Mouse (Mus musculus) midbrain, embryonic 15.5 days (tissue): ENCODE measurements at regions not wholly inside any gene's neighbourhood (a gene's known extent, or its start where the extent isn't known, plus 50 kb on each side); places are given as distances from the start of the nearest gene placed in this dataset.

ENCODE experiments used
- ATAC-seq: fragments of 200-750 bp; cut with Nextera tagmentation; replicated peaks from 2 replicates; pipeline ENCODE4 v1.8.0; 2017; ENCODE audit warnings: moderate TSS enrichment
- H3K27ac ChIP-seq: fragments of 300-500 bp; sonication (generic); 2 replicates; pipeline ENCODE4 v1.5.1; 2015; ENCODE audit warnings: mild to moderate bottlenecking, inconsistent platforms
- H3K27me3 ChIP-seq: fragments of 300-500 bp; sonication (generic); replicated peaks from 2 replicates; pipeline ENCODE4 v1.6.1; 2015; ENCODE audit warnings: inconsistent platforms
- H3K36me3 ChIP-seq: fragments of 300-500 bp; sonication (generic); replicated peaks from 2 replicates; pipeline ENCODE4 v1.6.1; 2015; ENCODE audit warnings: inconsistent platforms
- H3K4me1 ChIP-seq: fragments of 300-500 bp; sonication (generic); 2 replicates; pipeline ENCODE4 v1.6.1; 2015; ENCODE audit warnings: inconsistent platforms
- H3K4me2 ChIP-seq: fragments of 300-500 bp; sonication (generic); 2 replicates; pipeline ENCODE4 v1.6.1; 2015; ENCODE audit warnings: inconsistent platforms, mild to moderate bottlenecking, moderate library complexity
- H3K4me3 ChIP-seq: fragments of 300-500 bp; sonication (generic); 2 replicates; pipeline ENCODE4 v1.5.1; 2015; ENCODE audit warnings: mild to moderate bottlenecking, inconsistent platforms
- H3K9ac ChIP-seq: fragments of 300-500 bp; sonication (generic); 2 replicates; pipeline ENCODE4 v1.6.1; 2015; ENCODE audit warnings: mild to moderate bottlenecking, inconsistent platforms
- H3K9me3 ChIP-seq: fragments of 300-500 bp; sonication (generic); 2 replicates; pipeline ENCODE4 v1.6.1; 2016; ENCODE audit warnings: inconsistent platforms
- WGBS: fragments of 180-500 bp; shearing (Covaris S2); methylation state at CpG from one replicate; pipeline ENCODE4 v1.1.7; 2015; ENCODE audit warnings: mixed read lengths; 5-methylcytosine and 5-hydroxymethylcytosine counted together

DNA sequence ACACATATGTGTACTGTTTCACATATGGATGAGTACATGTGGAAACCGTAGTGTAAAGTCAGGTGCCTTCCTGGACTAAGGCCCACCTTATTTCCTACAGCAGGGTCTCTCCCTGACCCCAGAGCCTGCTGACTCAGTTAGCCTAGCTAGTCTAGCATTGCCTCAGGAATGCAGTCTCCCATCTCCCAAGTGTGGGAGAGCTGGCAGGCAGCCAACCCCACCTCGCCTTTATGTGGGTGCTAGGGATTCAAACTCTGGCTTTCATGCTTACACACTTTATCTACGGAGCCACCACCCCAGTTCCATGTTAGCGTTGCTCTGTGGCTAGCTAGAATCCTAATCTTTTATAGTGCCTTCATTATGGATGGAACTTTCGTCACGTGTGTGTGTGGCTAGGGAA is 293.3 kb upstream of the Gm765 start:
- WGBS, result 89% methylated on average over 6 of the region's 6 CpGs
- Histone ChIP-seq H3K4me2 (no peak overlapping the region), H3K4me3 (no peak overlapping the region), H3K9ac (no peak overlapping the region), H3K27ac (no peak overlapping the region), H3K27me3 (no peaks in the 10 kb centered on the region), H3K4me1 (0 out of 2 replicates have a peak, but pooled peaks cover 5% of the 10 kb centered on the region), H3K36me3 (no peaks in the 10 kb centered on the region), H3K9me3 (no peaks in the 10 kb centered on the region)
- no peak for ATAC-seq

GRCm38 (mm10) chr6:98632278-98633063 is 289.9 kb upstream of the Gm765 start:
- Histone ChIP-seq H3K4me3 (no peak overlapping the region), H3K27me3 (no peaks in the 10 kb centered on the region), H3K4me1 (0 out of 2 replicates have a peak, but pooled peaks cover 5% of the 10 kb centered on the region), H3K9ac (no peak overlapping the region), H3K9me3 (no peaks in the 10 kb centered on the region), H3K27ac (no peak overlapping the region), H3K36me3 (no peaks in the 10 kb centered on the region), H3K4me2 (peak overlapping the region; percentile 34)
- ATAC-seq, result 0 out of 2 replicates have a peak, but pooled peaks have one; percentile 33
- WGBS, result 38% methylated on average over 18 of the region's 18 CpGs

- 68% methylated on average over 8 of the region's 8 CpGs for WGBS
- H3K27ac ChIP-seq, result no peak overlapping the region
- H3K27me3 ChIP-seq, result no peaks in the 10 kb centered on the region
Measured at GRCm38 (mm10) chr6:98631269-98631668, 288.7 kb upstream of the Gm765 start.

GRCm38 (mm10) chr6:98629646-98630045 is 287.1 kb upstream of the Gm765 start:
- Histone ChIP-seq H3K27me3 (no peaks in the 10 kb centered on the region), H3K4me1 (0 out of 2 replicates have a peak, but pooled peaks cover 5% of the 10 kb centered on the region), H3K4me3 (no peak overlapping the region), H3K4me2 (no peak overlapping the region), H3K27ac (no peak overlapping the region), H3K9ac (no peak overlapping the region), H3K9me3 (no peaks in the 10 kb centered on the region), H3K36me3 (no peaks in the 10 kb centered on the region)
- 77% methylated on average over 4 of the region's 4 CpGs for WGBS
- no peak for ATAC-seq

More at GRCm38 (mm10) chr6:98631269-98631668, 288.7 kb upstream of the Gm765 start:
- no peak overlapping the region for H3K9ac ChIP-seq
- H3K4me1 ChIP-seq, result 0 out of 2 replicates have a peak, but pooled peaks cover 5% of the 10 kb centered on the region
- H3K4me3 ChIP-seq, result no peak overlapping the region
- no peaks in the 10 kb centered on the region for H3K36me3 ChIP-seq
- no peak for ATAC-seq
- no peak overlapping the region for H3K4me2 ChIP-seq
- no peaks in the 10 kb centered on the region for H3K9me3 ChIP-seq

- no peaks in the 10 kb centered on the region for H3K36me3 ChIP-seq
- no peak overlapping the region for H3K27ac ChIP-seq
- H3K9me3 ChIP-seq, result no peaks in the 10 kb centered on the region
- no peak overlapping the region for H3K4me3 ChIP-seq
- no peak for ATAC-seq
- WGBS, result 75% methylated on average over 10 of the region's 10 CpGs
- H3K27me3 ChIP-seq, result no peaks in the 10 kb centered on the region
- no peak overlapping the region for H3K4me2 ChIP-seq
- 0 out of 2 replicates have a peak, but pooled peaks cover 2% of the 10 kb centered on the region for H3K4me1 ChIP-seq
- no peak overlapping the region for H3K9ac ChIP-seq
Measured at GRCm38 (mm10) chr6:98626435-98626834, 283.9 kb upstream of the Gm765 start.

GRCm38 (mm10) chr6:98620886-98621285 is 278.3 kb upstream of the Gm765 start:
- no peak for ATAC-seq
- Histone ChIP-seq H3K27ac (no peak overlapping the region), H3K9me3 (no peaks in the 10 kb centered on the region), H3K4me3 (no peak overlapping the region), H3K27me3 (no peaks in the 10 kb centered on the region), H3K9ac (no peak overlapping the region), H3K4me1 (no peaks in the 10 kb centered on the region), H3K4me2 (no peak overlapping the region), H3K36me3 (no peaks in the 10 kb centered on the region)
- 90% methylated on average over 3 of the region's 3 CpGs for WGBS

- no peaks in the 10 kb centered on the region for H3K27me3 ChIP-seq
- no peaks in the 10 kb centered on the region for H3K36me3 ChIP-seq
- no peak overlapping the region for H3K4me2 ChIP-seq
- no peaks in the 10 kb centered on the region for H3K9me3 ChIP-seq
- ATAC-seq, result no peak
- H3K27ac ChIP-seq, result no peak overlapping the region
- no peak overlapping the region for H3K9ac ChIP-seq
- WGBS, result 85% methylated on average over 10 of the region's 10 CpGs
- H3K4me1 ChIP-seq, result no peaks in the 10 kb centered on the region
- H3K4me3 ChIP-seq, result no peak overlapping the region
Measured at GRCm38 (mm10) chr6:98613030-98613429, 270.5 kb upstream of the Gm765 start.

- no peak overlapping the region for H3K27ac ChIP-seq
- H3K9ac ChIP-seq, result no peak overlapping the region
- WGBS, result 71% methylated on average over 1 of the region's 1 CpGs
- H3K27me3 ChIP-seq, result no peaks in the 10 kb centered on the region
- H3K9me3 ChIP-seq, result no peaks in the 10 kb centered on the region
- no peaks in the 10 kb centered on the region for H3K36me3 ChIP-seq
- H3K4me2 ChIP-seq, result no peak overlapping the region
- H3K4me1 ChIP-seq, result no peaks in the 10 kb centered on the region
- no peak for ATAC-seq
- H3K4me3 ChIP-seq, result no peak overlapping the region
Measured at GRCm38 (mm10) chr6:98609133-98609532, 266.6 kb upstream of the Gm765 start.

DNA sequence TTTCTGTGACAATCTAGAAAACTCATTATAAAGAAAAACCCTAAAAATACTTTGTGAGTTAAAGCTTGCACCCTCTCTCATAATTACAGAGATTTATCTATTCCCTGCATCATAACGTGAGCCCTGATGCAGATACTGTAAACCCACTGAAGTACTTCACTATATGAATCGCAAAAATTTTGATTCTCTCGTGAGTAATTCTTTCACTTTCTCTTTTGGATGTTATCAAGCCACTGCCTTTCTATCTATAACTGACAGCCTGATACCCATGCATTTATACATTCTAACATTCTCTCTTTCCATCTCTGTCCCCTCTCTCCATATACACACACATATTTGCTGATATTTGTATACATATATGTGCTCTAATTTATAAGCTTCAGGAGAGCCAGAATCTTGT is 264.1 kb upstream of the Gm765 start:
- no peak overlapping the region for H3K4me3 ChIP-seq
- no peaks in the 10 kb centered on the region for H3K9me3 ChIP-seq
- WGBS, result 92% methylated on average over 3 of the region's 3 CpGs
- no peak for ATAC-seq
- no peaks in the 10 kb centered on the region for H3K27me3 ChIP-seq
- H3K27ac ChIP-seq, result no peak overlapping the region
- H3K9ac ChIP-seq, result no peak overlapping the region
- H3K36me3 ChIP-seq, result no peaks in the 10 kb centered on the region
- H3K4me1 ChIP-seq, result no peaks in the 10 kb centered on the region
- H3K4me2 ChIP-seq, result no peak overlapping the region

- no peaks in the 10 kb centered on the region for H3K9me3 ChIP-seq
- H3K27me3 ChIP-seq, result no peaks in the 10 kb centered on the region
- H3K4me1 ChIP-seq, result no peaks in the 10 kb centered on the region
- 90% methylated on average over 6 of the region's 6 CpGs for WGBS
- no peak overlapping the region for H3K4me3 ChIP-seq
- ATAC-seq, result no peak
- H3K4me2 ChIP-seq, result no peak overlapping the region
- H3K27ac ChIP-seq, result no peak overlapping the region
- no peak overlapping the region for H3K9ac ChIP-seq
- no peaks in the 10 kb centered on the region for H3K36me3 ChIP-seq
Measured at GRCm38 (mm10) chr6:98597612-98598011, 255.1 kb upstream of the Gm765 start.

DNA sequence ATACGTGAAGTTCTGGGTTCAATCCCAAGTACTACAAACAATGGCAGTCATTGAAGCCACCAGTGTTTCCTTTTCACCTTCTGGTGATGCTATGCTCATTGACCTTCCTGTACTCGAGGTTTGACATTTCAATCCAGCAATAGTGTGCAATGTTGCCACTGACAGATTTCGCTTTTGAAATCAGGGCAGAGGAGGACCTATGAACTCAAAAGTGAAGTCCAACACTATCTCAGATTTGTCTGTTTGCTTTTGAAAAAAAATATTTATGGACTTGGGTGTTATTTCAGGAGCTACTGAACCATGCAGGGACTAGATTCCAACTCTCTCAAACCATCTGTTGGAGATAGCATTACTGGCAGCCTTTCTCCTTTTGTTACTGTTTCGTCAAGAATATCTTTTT is 248.4 kb upstream of the Gm765 start:
- 86% methylated on average over 4 of the region's 4 CpGs for WGBS
- Histone ChIP-seq H3K9ac (no peak overlapping the region), H3K27me3 (no peaks in the 10 kb centered on the region), H3K9me3 (no peaks in the 10 kb centered on the region), H3K4me3 (no peak overlapping the region), H3K4me1 (no peaks in the 10 kb centered on the region), H3K36me3 (no peaks in the 10 kb centered on the region), H3K4me2 (no peak overlapping the region), H3K27ac (no peak overlapping the region)
- no peak for ATAC-seq

GRCm38 (mm10) chr6:98588979-98589378 is 246.4 kb upstream of the Gm765 start:
- Histone ChIP-seq H3K27ac (no peak overlapping the region), H3K9me3 (no peaks in the 10 kb centered on the region), H3K4me1 (no peaks in the 10 kb centered on the region), H3K36me3 (no peaks in the 10 kb centered on the region), H3K4me3 (no peak overlapping the region), H3K4me2 (no peak overlapping the region), H3K9ac (no peak overlapping the region), H3K27me3 (no peaks in the 10 kb centered on the region)
- WGBS, result 88% methylated on average over 4 of the region's 4 CpGs
- ATAC-seq, result no peak

DNA sequence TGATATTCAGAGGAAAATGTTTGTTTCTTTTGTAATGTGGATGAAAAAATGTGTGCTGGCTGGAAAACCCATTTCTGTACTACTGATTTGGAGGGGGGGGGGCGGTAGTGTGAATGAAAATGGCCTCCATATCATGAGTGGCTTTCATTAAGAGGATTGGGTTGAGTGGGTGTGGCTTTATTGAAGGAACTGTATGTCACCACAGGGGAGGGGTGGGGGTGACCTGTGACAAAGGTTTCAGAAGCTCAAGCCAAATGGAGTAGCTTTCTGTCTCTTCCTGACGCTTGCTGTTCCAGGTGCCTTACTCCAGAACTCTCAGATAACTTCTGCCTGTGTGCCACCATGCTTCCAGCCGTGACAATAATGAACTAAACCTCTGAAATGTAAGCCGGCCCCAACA is 242.0 kb upstream of the Gm765 start:
- H3K4me3 ChIP-seq, result no peak overlapping the region
- no peak overlapping the region for H3K4me2 ChIP-seq
- no peaks in the 10 kb centered on the region for H3K4me1 ChIP-seq
- H3K9me3 ChIP-seq, result no peaks in the 10 kb centered on the region
- H3K27me3 ChIP-seq, result no peaks in the 10 kb centered on the region
- H3K36me3 ChIP-seq, result no peaks in the 10 kb centered on the region
- ATAC-seq, result no peak
- no peak overlapping the region for H3K9ac ChIP-seq
- no peak overlapping the region for H3K27ac ChIP-seq
- WGBS, result 73% methylated on average over 4 of the region's 4 CpGs
